Mouse (Mus musculus) gastrocnemius, adult 18-20 months (tissue): ENCODE results near the gene Gm765. TPM values are rescaled to one million over a fixed set of nuclear protein-coding genes. Genes with fewer than 3 reads are reported as not detected.

Experiments used
- DNase-seq: peaks from one replicate; pipeline ENCODE4 v3.0.0; 2021; ENCODE audit warnings: low spot score
- long read RNA-seq, 2 experiments: library from polyadenylated mRNA; stranded (forward); transcript quantifications; one replicate each; pipeline ENCODE4 v2.0.0; 2021
- total RNA-seq, 2 experiments: library from RNA; stranded (reverse); gene quantifications; 2 replicates each; pipeline ENCODE4 v1.2.3; 2021

Gene Gm765
- under 1 TPM in 1 of 2 experiments, not detected in 1; 0.17 TPM for total RNA-seq
- long read RNA-seq, experiment 1: 0 reads
- long read RNA-seq, experiment 2: 0 reads

GRCm38 (mm10) chr6:98342654-98343053 lies at the start of gene Gm765:
TSS of gene Gm765 (minus strand) at chr6:98342754.
- no peak for DNase-seq

GRCm38 (mm10) chr6:98385487-98385886 lies 42.9 kb upstream of the Gm765 start:
- no peak for DNase-seq

- DNase-seq: no peak
Measured at GRCm38 (mm10) chr6:98384431-98384830, 41.9 kb upstream of the Gm765 start.

GRCm38 (mm10) chr6:98383411-98383810 lies 40.9 kb upstream of the Gm765 start:
- peak; percentile 31 for DNase-seq

GRCm38 (mm10) chr6:98366199-98366598 lies 23.6 kb upstream of the Gm765 start:
- no peak for DNase-seq

DNA sequence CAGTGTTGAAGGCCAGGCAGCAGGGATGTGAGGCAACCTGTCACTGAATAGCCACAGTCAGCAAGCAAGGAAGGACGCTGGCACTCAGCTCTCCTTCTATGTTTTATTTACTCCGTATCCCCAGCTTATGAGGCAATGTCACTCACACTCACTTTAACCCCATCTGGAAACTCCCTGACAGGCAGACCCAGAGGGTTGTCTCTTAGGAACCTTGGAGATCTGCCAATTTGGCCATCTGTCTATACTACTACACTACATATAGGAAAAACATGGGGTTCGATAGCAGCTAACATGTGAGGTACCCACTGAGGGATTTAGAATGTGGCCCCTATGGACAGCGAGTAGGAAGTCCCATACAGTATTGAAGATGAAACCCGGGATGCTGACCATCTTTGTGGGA lies 12.7 kb upstream of the Gm765 start:
- no peak for DNase-seq

- DNase-seq: no peak
Measured at GRCm38 (mm10) chr6:98353285-98353684, 10.7 kb upstream of the Gm765 start.

DNA sequence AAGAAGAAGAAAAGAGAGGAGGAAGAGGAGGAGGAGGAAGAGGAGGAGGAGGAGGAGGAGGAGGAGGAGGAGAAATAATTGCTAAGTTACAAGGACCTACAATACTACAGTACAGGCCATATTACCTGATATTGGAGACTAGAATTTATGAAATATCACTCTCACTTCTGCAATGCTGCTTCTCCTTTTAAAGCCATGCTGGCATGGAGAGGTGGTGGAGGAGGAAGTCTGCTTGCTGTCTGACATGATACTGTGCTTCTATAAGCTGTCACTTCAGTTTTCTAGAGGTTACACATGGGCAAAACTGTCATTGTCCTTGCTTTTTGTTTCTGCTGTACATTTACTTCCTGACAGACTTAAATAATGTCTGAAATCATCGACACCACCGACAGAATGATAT lies 9.8 kb downstream of the Gm765 start:
- no peak for DNase-seq

- no peak for DNase-seq
Measured at GRCm38 (mm10) chr6:98311659-98312058, 30.9 kb downstream of the Gm765 start.

- peak; percentile 76 for DNase-seq
Measured at GRCm38 (mm10) chr6:98307647-98308046, 34.9 kb downstream of the Gm765 start.

- DNase-seq: peak; percentile 37
Measured at GRCm38 (mm10) chr6:98307159-98307558, 35.4 kb downstream of the Gm765 start.

DNA sequence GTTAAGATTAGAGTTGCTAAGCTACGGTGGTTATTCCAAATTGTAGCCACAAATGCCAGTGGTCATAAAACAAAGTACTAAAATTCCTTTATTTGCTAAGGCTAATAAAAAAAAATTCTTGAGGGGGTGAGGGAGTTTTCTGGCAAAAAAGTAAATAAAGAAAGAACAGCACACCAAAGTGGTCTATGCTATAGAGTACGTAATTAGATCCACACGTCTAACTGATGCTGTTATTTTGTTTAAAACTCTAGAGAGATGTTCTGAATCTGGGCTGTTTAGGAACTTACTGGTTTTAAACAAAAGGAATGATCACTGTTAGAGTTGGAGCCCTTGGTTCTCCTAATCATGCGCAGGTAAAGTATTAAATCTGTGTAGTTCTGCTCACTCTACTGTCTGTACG lies 50.5 kb downstream of the Gm765 start:
- DNase-seq: no peak

- DNase-seq: no peak
Measured at GRCm38 (mm10) chr6:98288316-98288715, 54.2 kb downstream of the Gm765 start.

- no peak for DNase-seq
Measured at GRCm38 (mm10) chr6:98287521-98287920, 55.0 kb downstream of the Gm765 start.

DNA sequence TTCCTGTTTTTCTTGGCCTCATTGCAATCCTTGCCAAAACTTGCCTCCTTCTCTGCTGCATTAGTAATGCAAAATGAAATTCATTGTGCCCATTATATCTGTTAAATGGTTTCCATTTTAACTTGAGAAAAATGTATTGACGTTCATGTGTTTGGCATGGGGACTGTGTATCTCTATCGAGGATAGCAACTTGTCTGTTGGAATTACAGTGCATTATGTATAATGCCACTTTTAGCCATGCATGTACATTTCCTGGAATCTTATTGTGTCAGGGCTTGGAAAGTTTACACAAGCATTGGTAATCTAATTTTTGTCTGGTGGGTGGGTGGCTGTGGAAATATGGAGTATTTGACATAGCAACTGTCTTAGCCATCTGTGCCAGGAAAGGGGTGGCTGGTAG lies 57.4 kb downstream of the Gm765 start:
- no peak for DNase-seq

DNA sequence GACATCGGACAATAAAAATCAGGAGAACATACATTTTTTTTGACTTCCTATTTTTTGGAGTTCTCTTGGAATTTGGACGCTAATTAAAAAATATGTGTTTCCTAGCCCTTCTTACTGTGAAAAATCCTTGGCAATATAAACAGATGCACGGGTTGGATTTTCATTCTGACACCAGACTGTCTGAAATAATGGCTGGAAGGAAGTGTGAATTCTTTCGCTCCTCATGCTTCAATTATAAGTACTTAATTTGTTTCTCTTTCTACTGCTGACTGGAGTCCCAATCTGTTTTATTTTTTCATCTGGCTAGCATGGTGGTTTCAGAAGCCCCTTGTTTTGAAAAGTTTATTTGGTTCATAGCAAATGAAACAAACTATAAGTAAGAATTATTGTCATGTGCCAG lies 59.8 kb downstream of the Gm765 start:
- no peak for DNase-seq

DNA sequence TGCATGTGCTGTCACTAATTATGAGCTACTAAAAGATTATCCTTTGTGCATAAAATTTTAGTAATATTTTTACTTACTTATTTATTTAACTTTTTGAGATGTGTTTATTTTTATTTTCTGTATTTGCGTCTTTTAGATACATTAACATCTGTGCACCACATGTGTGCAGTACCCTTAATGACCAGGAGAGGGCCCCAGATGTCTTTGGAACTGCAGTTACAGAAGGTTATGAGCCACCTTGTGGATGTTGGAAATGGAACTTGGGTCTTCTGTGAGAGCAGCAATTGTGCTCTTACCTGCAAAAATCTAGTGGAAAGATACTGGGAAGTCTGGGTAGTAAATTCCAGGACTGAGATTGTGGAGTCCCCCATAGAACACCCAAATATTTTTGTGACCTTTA lies 71.0 kb downstream of the Gm765 start:
- peak; percentile 67 for DNase-seq

GRCm38 (mm10) chr6:98262961-98263360 lies 79.6 kb downstream of the Gm765 start:
- no peak for DNase-seq

GRCm38 (mm10) chr6:98259016-98259415 lies 83.5 kb downstream of the Gm765 start:
- no peak for DNase-seq

DNA sequence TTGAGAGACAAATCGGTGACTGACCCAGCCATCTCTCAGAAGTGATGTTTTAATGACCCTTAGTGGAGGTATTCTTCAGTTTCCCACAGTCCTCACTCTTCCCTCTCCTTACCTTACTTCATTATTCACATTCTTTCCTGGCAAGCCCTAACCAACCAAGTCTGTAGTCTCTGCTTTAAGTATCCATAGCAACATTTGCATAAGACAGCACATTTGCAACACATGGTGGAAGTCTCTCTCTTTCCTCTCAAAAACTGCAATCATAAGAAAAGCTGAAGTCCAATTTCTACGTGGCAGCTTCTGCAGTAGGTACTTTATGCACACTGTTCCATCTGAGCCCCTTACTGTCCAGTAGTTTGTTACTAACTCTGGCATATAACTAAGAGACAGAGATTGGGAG lies 96.1 kb downstream of the Gm765 start:
- DNase-seq: no peak

GRCm38 (mm10) chr6:98243186-98243585 lies 99.4 kb downstream of the Gm765 start:
- DNase-seq: no peak

DNA sequence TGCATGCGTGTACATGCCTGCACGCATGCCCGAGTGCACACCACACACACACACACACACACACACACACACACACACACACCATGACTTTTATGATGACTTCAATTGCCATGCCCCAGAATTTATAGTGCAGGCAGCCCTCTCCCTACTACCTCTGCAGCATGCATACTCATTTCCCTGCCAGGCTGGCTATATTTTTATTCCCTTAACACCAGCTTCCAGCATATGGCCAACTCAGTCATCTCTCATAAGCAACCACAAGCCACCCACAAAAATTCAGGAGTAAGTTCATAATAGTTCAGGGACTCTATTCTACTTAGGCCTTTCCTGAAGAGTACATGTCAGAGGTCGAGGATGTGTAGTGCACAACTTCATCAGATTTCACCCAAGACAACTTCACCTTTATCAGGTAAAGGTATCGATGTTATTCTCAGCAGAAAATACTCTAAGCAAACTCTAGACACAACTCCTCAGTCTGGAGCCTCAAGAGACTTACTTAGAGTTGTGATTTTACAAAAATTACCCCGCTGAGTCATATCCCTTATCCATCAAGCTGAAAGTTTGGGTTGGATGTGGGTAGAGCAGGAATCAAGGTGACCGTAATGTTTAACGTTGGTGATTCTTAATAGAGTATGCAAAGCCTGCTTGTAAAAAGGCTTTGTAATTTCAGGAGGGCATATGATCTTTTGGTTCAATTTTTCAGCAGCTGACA lies 101.8 kb downstream of the Gm765 start:
- DNase-seq: no peak

DNA sequence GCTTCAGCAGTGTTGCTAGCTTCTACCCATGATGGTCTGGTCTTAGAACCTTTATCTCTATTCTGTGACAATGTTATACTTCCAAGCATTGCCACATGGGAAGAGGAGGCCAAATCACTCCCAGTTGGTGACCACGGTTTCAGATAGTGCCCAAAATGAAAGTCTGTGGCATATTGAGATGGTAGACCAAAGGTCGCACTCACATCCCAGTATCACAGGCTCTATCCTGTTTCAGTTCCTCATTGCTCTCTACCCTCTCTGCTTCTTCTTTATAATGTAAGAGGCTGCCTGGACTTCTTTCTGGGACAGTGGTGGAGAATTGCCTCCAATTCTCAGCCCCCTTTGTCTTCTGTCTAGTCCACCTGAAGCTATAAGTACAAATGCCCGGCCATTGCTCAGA lies 108.5 kb downstream of the Gm765 start:
- DNase-seq: no peak

- DNase-seq: no peak
Measured at GRCm38 (mm10) chr6:98223923-98224322, 118.6 kb downstream of the Gm765 start.
